Mouse (Mus musculus) heart, embryonic 11.5 days (tissue): ENCODE data around the gene Prickle1. TPM values are rescaled to one million over a fixed set of nuclear protein-coding genes. Genes with fewer than 3 reads are reported as not detected.

Source experiments
- ATAC-seq: fragments of 200-750 bp; cut with Nextera tagmentation; replicated peaks from 2 replicates; pipeline ENCODE4 v1.8.0; 2017; ENCODE audit warnings: moderate library complexity; ENCODE audit not compliant: insufficient number of reproducible peaks, low FRiP score, low TSS enrichment
- H3K27ac ChIP-seq: fragments of 300-500 bp; sonication (generic); 2 replicates; pipeline ENCODE4 v1.5.1; 2014; ENCODE audit warnings: mild to moderate bottlenecking, low read depth, low read length
- H3K27me3 ChIP-seq: fragments of 300-500 bp; sonication (generic); 2 replicates; pipeline ENCODE4 v1.6.1; 2014; ENCODE audit warnings: mild to moderate bottlenecking, low read length, mixed read lengths; ENCODE audit not compliant: control insufficient read depth, insufficient read depth
- H3K36me3 ChIP-seq: fragments of 300-500 bp; sonication (generic); 2 replicates; pipeline ENCODE4 v1.6.1; 2014; ENCODE audit warnings: mild to moderate bottlenecking, low read length, moderate library complexity, mixed read lengths; ENCODE audit not compliant: control insufficient read depth, insufficient read depth
- H3K4me1 ChIP-seq: fragments of 300-500 bp; sonication (generic); 2 replicates; pipeline ENCODE4 v1.6.1; 2014; ENCODE audit warnings: low read length; ENCODE audit not compliant: control insufficient read depth, insufficient read depth
- H3K4me2 ChIP-seq: fragments of 300-500 bp; sonication (generic); 2 replicates; pipeline ENCODE4 v1.6.1; 2014; ENCODE audit warnings: mild to moderate bottlenecking, moderate library complexity
- H3K4me3 ChIP-seq: fragments of 300-500 bp; sonication (generic); 2 replicates; pipeline ENCODE4 v1.5.1; 2014; ENCODE audit warnings: low read depth, low read length
- H3K9ac ChIP-seq: fragments of 300-500 bp; sonication (generic); 2 replicates; pipeline ENCODE4 v1.6.1; 2014; ENCODE audit warnings: mild to moderate bottlenecking, low read depth, low read length, moderate library complexity
- H3K9me3 ChIP-seq: fragments of 300-500 bp; sonication (generic); replicated peaks from 2 replicates; pipeline ENCODE4 v1.6.1; 2016; ENCODE audit warnings: low read length; ENCODE audit not compliant: control insufficient read depth
- WGBS: fragments of 180-500 bp; shearing (Covaris S2); extraction: QIAGEN DNeasy Blood & Tissue Kit; methylation state at CpG from one replicate; pipeline ENCODE4 v1.1.7; 2014; ENCODE audit not compliant: insufficient replicate concordance; 5-methylcytosine and 5-hydroxymethylcytosine counted together
- polyA plus RNA-seq: library from polyadenylated mRNA; unstranded; fragments of >200 nt; fragmentation: Nextera tagmentation; extraction: Ambion mirVana; gene quantifications from 2 replicates; pipeline ENCODE4 v1.2.1, GENCODE M21; 2014

Gene Prickle1
- polyA plus RNA-seq, 1 experiment from 2014 or later, result 29.5 TPM

GRCm38 (mm10) chr15:93572889-93573288 is 22.8 kb downstream of the Prickle1 start:
- Histone ChIP-seq H3K4me2 (no peak overlapping the region), H3K9ac (no peak overlapping the region), H3K4me1 (peaks cover 2% of the 10 kb centered on the region), H3K27me3 (no peaks in the 10 kb centered on the region), H3K27ac (no peak overlapping the region), H3K36me3 (0 out of 2 replicates have a peak, but pooled peaks cover 6% of the 10 kb centered on the region), H3K9me3 (no peaks in the 10 kb centered on the region; the same call in 1 of the 2 replicates), H3K4me3 (no peak overlapping the region)
- no peak for ATAC-seq
- 93% methylated on average over 10 of the region's 10 CpGs for WGBS

DNA sequence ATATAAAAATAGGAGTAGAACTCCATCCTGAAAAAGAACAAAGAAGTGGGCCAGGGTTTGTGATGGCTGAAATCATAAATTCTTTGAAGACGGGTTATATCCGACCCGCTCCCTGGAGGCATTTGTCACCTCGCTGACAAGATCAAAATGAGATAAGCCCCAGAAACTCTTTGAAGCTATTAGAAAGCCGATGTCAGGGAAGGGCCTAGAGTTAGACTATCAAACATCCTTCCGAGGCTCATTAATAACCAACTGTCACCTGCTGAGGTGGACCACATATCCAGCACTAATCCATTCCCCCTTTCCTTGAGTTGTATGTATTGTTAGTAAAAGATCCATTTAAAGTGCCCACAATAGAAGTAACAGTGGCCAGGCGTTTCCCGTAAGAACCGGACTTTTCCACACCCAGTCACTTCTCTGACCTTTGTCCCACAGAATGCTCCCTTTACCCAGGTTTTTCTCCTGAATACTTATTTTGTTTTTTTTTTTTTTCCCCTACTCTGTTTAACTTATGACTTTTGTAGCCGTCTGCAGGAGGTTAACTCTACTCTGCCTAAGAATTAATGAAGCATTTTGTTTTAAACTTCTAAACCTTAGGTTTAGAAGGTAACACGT is 24.7 kb downstream of the Prickle1 start:
- no peak overlapping the region for H3K9ac ChIP-seq
- peaks cover 11% of the 10 kb centered on the region for H3K4me1 ChIP-seq
- no peak for ATAC-seq
- H3K4me3 ChIP-seq, result no peak overlapping the region
- H3K36me3 ChIP-seq, result 0 out of 2 replicates have a peak, but pooled peaks cover 4% of the 10 kb centered on the region
- 67% methylated on average over 11 of the region's 11 CpGs for WGBS
- H3K27ac ChIP-seq, result no peak overlapping the region
- no peaks in the 10 kb centered on the region for H3K27me3 ChIP-seq
- no peak overlapping the region for H3K4me2 ChIP-seq
- H3K9me3 ChIP-seq, result no peaks in the 10 kb centered on the region; the same call in 1 of the 2 replicates

DNA sequence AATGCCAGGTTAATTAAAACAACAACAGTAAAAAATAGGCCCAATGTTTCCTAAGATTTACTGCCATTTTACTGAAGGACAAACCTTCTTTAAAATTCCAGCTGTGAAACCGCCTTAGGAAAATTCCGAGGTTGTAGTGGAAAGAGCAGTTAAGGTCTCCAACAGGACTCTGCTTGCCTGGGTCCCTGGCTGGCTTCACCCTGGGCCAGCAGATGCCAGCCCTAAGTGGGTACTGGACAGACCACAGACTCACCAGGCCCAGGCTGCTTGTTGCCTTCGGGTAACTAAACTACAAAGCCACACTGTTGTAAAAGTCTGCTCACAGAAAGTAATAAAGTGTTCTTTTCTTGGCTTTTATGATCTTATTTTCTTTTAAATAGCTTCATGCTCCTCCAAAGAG is 26.8 kb downstream of the Prickle1 start:
- Histone ChIP-seq H3K27ac (no peak overlapping the region), H3K9me3 (no peaks in the 10 kb centered on the region; the same call in 1 of the 2 replicates), H3K9ac (no peak overlapping the region), H3K4me1 (peaks cover 12% of the 10 kb centered on the region), H3K4me3 (no peak overlapping the region), H3K27me3 (no peaks in the 10 kb centered on the region), H3K4me2 (no peak overlapping the region), H3K36me3 (0 out of 2 replicates have a peak, but pooled peaks cover 4% of the 10 kb centered on the region)
- 78% methylated on average over 3 of the region's 3 CpGs for WGBS
- ATAC-seq, result no peak

GRCm38 (mm10) chr15:93567546-93568307 is 28.0 kb downstream of the Prickle1 start:
- H3K9ac ChIP-seq, result no peak overlapping the region
- H3K4me1 ChIP-seq, result peaks cover 20% of the 10 kb centered on the region
- no peaks in the 10 kb centered on the region; the same call in 1 of the 2 replicates for H3K9me3 ChIP-seq
- WGBS, result 63% methylated on average over 14 of the region's 14 CpGs
- ATAC-seq, result peak; percentile 68; the same call in 1 of the 2 replicates
- H3K4me2 ChIP-seq, result peak overlapping the region; percentile 20; the same call in 1 of the 2 replicates
- H3K4me3 ChIP-seq, result no peak overlapping the region
- 0 out of 2 replicates have a peak, but pooled peaks cover 4% of the 10 kb centered on the region for H3K36me3 ChIP-seq
- no peaks in the 10 kb centered on the region for H3K27me3 ChIP-seq
- H3K27ac ChIP-seq, result peak overlapping the region; percentile 35; the same call in 1 of the 2 replicates

DNA sequence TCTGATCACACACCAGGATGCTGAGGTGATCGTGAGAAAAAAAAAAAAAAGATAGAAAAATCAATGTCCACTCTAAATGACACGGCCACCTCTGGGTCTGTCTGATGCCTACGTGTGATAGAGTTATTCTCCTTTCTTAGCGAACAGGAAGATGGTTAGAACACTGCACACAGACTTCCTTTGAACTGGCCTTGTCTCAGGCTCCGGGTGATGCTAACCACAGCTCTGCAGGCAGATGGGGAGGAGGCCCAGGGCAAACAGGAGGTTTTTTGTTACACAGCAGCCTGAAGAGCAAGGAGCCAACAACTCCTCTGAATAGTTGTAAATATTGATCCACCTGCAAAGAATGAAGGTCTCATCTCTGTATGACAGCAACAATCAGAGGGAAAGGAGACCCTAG is 32.2 kb downstream of the Prickle1 start:
- H3K27ac ChIP-seq, result 0 out of 2 replicates have a peak overlapping the region, but pooled peaks have one; percentile 7

DNA sequence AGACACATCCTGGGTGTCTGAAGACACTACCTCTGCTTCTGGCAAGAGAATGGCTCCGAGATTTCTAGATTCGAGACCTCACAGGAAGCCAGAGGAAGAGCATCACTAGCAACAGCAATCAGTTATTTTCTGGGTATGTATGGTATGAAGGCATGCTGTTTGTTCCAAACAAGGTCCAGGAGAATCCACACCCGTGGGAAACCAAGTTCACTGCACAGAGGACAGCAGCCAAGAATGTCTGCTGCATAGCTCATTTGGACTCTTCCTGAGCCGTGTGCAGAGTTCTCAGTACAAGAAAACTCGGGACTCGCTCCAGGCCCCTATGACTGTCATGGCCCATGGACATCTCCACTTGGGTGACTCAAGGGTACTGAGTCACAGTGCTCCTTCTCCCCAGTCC is 34.2 kb downstream of the Prickle1 start:
- Histone ChIP-seq H3K4me1 (peaks cover 27% of the 10 kb centered on the region), H3K36me3 (no peaks in the 10 kb centered on the region), H3K9me3 (no peaks in the 10 kb centered on the region), H3K9ac (no peak overlapping the region), H3K27me3 (no peaks in the 10 kb centered on the region), H3K27ac (no peak overlapping the region), H3K4me2 (no peak overlapping the region), H3K4me3 (no peak overlapping the region)
- no peak for ATAC-seq
- 72% methylated on average over 6 of the region's 6 CpGs for WGBS

More for the DNA sequence above, 32.2 kb downstream of the Prickle1 start:
- no peaks in the 10 kb centered on the region for H3K36me3 ChIP-seq
- WGBS, result 60% methylated on average over 5 of the region's 5 CpGs
- no peak overlapping the region for H3K4me3 ChIP-seq
- ATAC-seq, result no peak
- no peak overlapping the region for H3K9ac ChIP-seq
- no peaks in the 10 kb centered on the region for H3K9me3 ChIP-seq
- peaks cover 37% of the 10 kb centered on the region for H3K4me1 ChIP-seq
- H3K27me3 ChIP-seq, result no peaks in the 10 kb centered on the region
- H3K4me2 ChIP-seq, result no peak overlapping the region

DNA sequence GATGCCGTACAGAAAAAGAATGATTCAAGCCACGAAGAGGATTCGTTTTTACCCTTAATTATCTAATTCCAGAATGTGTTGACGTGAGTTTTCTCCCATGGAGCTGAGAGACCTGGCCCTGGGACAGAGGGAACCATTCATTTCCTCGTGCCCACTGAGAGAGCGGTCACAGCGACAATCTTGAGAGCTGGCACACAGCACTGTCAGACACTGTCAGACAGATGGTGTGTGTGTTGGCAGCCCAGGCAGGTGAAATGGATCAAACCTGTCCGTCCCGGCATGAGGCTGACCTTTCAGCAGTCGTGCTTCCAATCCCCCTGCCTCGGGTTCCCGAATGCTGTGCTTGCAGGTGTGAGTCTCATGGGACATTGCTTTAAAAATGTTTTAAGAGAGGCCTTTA is 37.3 kb downstream of the Prickle1 start:
- no peak overlapping the region for H3K9ac ChIP-seq
- no peak overlapping the region for H3K4me2 ChIP-seq
- no peak overlapping the region for H3K27ac ChIP-seq
- peaks cover 39% of the 10 kb centered on the region for H3K4me1 ChIP-seq
- H3K4me3 ChIP-seq, result no peak overlapping the region
- 88% methylated on average over 12 of the region's 12 CpGs for WGBS
- no peaks in the 10 kb centered on the region for H3K9me3 ChIP-seq
- H3K27me3 ChIP-seq, result no peaks in the 10 kb centered on the region
- H3K36me3 ChIP-seq, result no peaks in the 10 kb centered on the region
- no peak for ATAC-seq

DNA sequence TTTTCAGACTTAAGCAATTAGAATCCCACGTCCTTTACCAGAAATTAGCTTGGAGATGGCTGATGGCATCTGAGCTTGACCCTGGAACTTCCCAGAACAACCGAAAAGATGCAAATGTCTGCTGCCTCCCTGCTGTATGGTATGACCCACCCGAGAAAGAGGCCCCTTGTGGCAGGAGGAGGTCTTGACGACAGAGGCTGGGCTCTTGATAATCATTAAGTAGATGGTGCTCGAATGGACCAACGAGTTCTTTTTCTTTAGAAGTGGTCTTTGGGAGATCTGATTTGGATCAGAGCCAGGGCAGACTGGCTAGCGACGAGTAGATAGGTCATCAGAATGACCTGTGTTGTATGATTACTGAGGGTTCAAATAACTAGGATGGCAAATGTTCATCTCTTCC is 40.0 kb downstream of the Prickle1 start:
- H3K27ac ChIP-seq, result no peak overlapping the region

More for the DNA sequence above, 40.0 kb downstream of the Prickle1 start:
- Histone ChIP-seq H3K27me3 (no peaks in the 10 kb centered on the region), H3K36me3 (no peaks in the 10 kb centered on the region), H3K9ac (no peak overlapping the region), H3K4me3 (no peak overlapping the region), H3K9me3 (no peaks in the 10 kb centered on the region), H3K4me2 (no peak overlapping the region), H3K4me1 (peaks cover 36% of the 10 kb centered on the region)
- WGBS, result 52% methylated on average over 8 of the region's 8 CpGs
- ATAC-seq, result no peak
